Mouse (Mus musculus): ENCODE results near the gene Il15ra. TPM values are rescaled to one million over a fixed set of nuclear protein-coding genes. Genes with fewer than 3 reads are reported as not detected.

Gene Il15ra
- total and polyA plus RNA-seq, 3 experiments: 12.6 to 16.6 (median 14.4) TPM

Other genes with a start within 250 kb of the Il15ra start
- gene Pfkfb3, start 151.2 kb upstream of the Il15ra start, total RNA-seq (2012; rRNA removed): 6.5 and 7.6 TPM in 2 replicates
- gene Pfkfb3, start 151.2 kb upstream of the Il15ra start, total RNA-seq (2014; rRNA removed): 4.9 and 6.7 TPM in 2 replicates
- gene Pfkfb3, start 151.2 kb upstream of the Il15ra start, polyA plus RNA-seq (2012; ENCODE audit: insufficient read length, low read depth): 17.2 and 18.3 TPM in 2 replicates
- 199 and 248 TPM in 2 replicates for gene Rbm17, start 101.1 kb upstream of the Il15ra start, total RNA-seq (2012; rRNA removed)
- gene Rbm17, start 101.1 kb upstream of the Il15ra start, total RNA-seq (2014; rRNA removed): 239 and 244 TPM in 2 replicates
- gene Rbm17, start 101.1 kb upstream of the Il15ra start, polyA plus RNA-seq (2012; ENCODE audit: insufficient read length, low read depth): 344 and 405 TPM in 2 replicates
- gene Gm17490, start 79.0 kb upstream of the Il15ra start, total RNA-seq (2012; rRNA removed): not detected in 2 replicates
- not detected in 2 replicates for gene Gm17490, start 79.0 kb upstream of the Il15ra start, total RNA-seq (2014; rRNA removed)
- gene Gm17490, start 79.0 kb upstream of the Il15ra start, polyA plus RNA-seq (2012; ENCODE audit: insufficient read length, low read depth): not detected in 2 replicates
- 5.5 and 6.0 TPM in 2 replicates for gene Il2ra, start 62.5 kb upstream of the Il15ra start, total RNA-seq (2012; rRNA removed)
- gene Il2ra, start 62.5 kb upstream of the Il15ra start, total RNA-seq (2014; rRNA removed): 4.8 and 6.3 TPM in 2 replicates
- 8.7 and 8.8 TPM in 2 replicates for gene Il2ra, start 62.5 kb upstream of the Il15ra start, polyA plus RNA-seq (2012; ENCODE audit: insufficient read length, low read depth)
- 34.1 and 46.4 TPM in 2 replicates for gene Fbh1, start 72.3 kb downstream of the Il15ra start, total RNA-seq (2012; rRNA removed)
- gene Fbh1, start 72.3 kb downstream of the Il15ra start, total RNA-seq (2014; rRNA removed): 35.2 and 39.9 TPM in 2 replicates
- gene Fbh1, start 72.3 kb downstream of the Il15ra start, polyA plus RNA-seq (2012; ENCODE audit: insufficient read length, low read depth): 30.2 and 46.5 TPM in 2 replicates
- 19.9 and 23.0 TPM in 2 replicates for gene Ankrd16, start 72.6 kb downstream of the Il15ra start, total RNA-seq (2012; rRNA removed)
- 22.4 and 24.2 TPM in 2 replicates for gene Ankrd16, start 72.6 kb downstream of the Il15ra start, total RNA-seq (2014; rRNA removed)
- 20.1 and 23.0 TPM in 2 replicates for gene Ankrd16, start 72.6 kb downstream of the Il15ra start, polyA plus RNA-seq (2012; ENCODE audit: insufficient read length, low read depth)

Measured in CH12.LX (cell line).